Mouse (Mus musculus) testis, adult 2 months (tissue): ENCODE results near the gene Nipa1. TPM values are rescaled to one million over a fixed set of nuclear protein-coding genes. Genes with fewer than 3 reads are reported as not detected.

ENCODE experiments used
- H3K27ac ChIP-seq: fragments of 200-500 bp; 2 replicates; pipeline ENCODE4 v1.5.1; 2012; ENCODE audit warnings: low read depth, low read length; ENCODE audit not compliant: control insufficient read depth, insufficient read depth
- H3K27me3 ChIP-seq: fragments of 200-500 bp; 2 replicates; pipeline ENCODE4 v1.6.1; 2012; ENCODE audit warnings: mild to moderate bottlenecking, low read length, moderate library complexity; ENCODE audit not compliant: control insufficient read depth, insufficient read depth
- H3K36me3 ChIP-seq: fragments of 200-500 bp; 2 replicates; pipeline ENCODE4 v1.6.1; 2012; ENCODE audit warnings: mild to moderate bottlenecking, low read length; ENCODE audit not compliant: control insufficient read depth, insufficient read depth
- H3K4me1 ChIP-seq: fragments of 200-500 bp; 2 replicates; pipeline ENCODE4 v1.6.1; 2012; ENCODE audit warnings: low read length; ENCODE audit not compliant: control insufficient read depth, insufficient read depth
- H3K4me3 ChIP-seq: fragments of 200-500 bp; 2 replicates; pipeline ENCODE4 v1.5.1; 2012; ENCODE audit warnings: low read depth, mild to moderate bottlenecking, low read length, moderate library complexity, mixed read lengths; ENCODE audit not compliant: control insufficient read depth
- CTCF ChIP-seq: fragments of 200-500 bp; IDR thresholded peaks from 2 replicates; pipeline ENCODE4 v1.5.1; 2012; ENCODE audit warnings: low read depth, mild to moderate bottlenecking, inconsistent platforms, low read length, moderate library complexity; ENCODE audit not compliant: control insufficient read depth, insufficient read depth, insufficient replicate concordance
- POLR2A ChIP-seq: fragments of 200-500 bp; IDR thresholded peaks from 2 replicates; pipeline ENCODE4 v1.6.1; 2012; ENCODE audit warnings: low read depth, mild to moderate bottlenecking, inconsistent platforms, low read length, moderate library complexity; ENCODE audit not compliant: control insufficient read depth
- polyA plus RNA-seq: library from polyadenylated mRNA; depleted of rRNA; stranded (reverse); fragments of >200 nt; gene quantifications from 2 replicates; pipeline ENCODE4 v1.2.3, GENCODE M21; 2012; rRNA removed

Nipa1 gene
- polyA plus RNA-seq, 1 experiment: 0.93 TPM

DNA sequence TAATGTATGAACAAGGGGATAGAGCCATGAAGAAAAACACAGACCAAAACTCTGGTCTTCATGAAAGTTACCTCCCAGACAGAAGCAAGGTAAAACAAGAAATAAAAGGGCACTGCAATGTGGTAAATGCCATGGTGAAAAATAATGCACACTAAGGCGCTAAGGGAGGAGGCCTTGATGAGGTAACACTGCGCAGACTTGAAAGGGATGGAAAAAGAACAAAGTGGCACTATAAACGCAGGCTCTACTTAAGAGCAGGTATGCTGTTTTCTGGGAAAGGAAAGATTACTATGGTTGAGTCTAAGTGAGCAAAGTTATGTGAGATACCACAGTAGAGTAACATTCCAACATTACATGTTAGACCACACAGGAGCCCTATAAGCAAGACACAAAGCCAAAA is 60.0 kb downstream of the Nipa1 start:
- Histone ChIP-seq H3K36me3 (no peaks in the 10 kb centered on the region), H3K27ac (no peak overlapping the region), H3K4me3 (no peak overlapping the region), H3K27me3 (no peaks in the 10 kb centered on the region), H3K4me1 (no peaks in the 10 kb centered on the region)
- TF ChIP-seq CTCF (no peak), POLR2A (no peak)

DNA sequence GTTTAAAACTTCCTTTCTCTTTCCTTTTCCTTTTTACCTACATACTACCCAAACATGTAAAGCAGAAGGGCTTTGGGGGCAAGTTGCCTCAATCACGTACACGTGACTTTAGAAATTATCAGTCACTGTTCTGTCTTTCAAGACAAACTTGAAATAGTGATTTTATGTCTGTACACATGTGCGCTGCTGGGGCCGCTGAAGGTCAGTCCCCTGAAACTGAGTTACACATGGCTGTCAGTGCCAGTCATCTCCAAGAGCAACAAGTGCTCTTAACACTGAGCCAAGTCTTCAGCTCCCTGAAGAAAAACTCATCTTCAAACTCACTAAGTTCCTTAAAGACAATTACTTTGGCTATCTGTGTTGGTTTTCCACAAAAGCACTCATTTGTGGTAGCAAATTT is 61.8 kb downstream of the Nipa1 start:
- Histone ChIP-seq H3K4me3 (no peak overlapping the region), H3K36me3 (no peaks in the 10 kb centered on the region), H3K27ac (no peak overlapping the region), H3K4me1 (no peaks in the 10 kb centered on the region), H3K27me3 (no peaks in the 10 kb centered on the region)
- TF ChIP-seq CTCF (no peak), POLR2A (no peak)

- TF ChIP-seq CTCF: no peak
- no peak for TF ChIP-seq POLR2A
- no peaks in the 10 kb centered on the region for H3K27me3 ChIP-seq
- no peak overlapping the region for H3K27ac ChIP-seq
- H3K4me1 ChIP-seq: no peaks in the 10 kb centered on the region
- H3K36me3 ChIP-seq: no peaks in the 10 kb centered on the region
- no peak overlapping the region for H3K4me3 ChIP-seq
Observed at GRCm38 (mm10) chr7:55957178-55957577, 62.6 kb downstream of the Nipa1 start.

GRCm38 (mm10) chr7:55956054-55956453 is 63.7 kb downstream of the Nipa1 start:
- Histone ChIP-seq H3K36me3 (no peaks in the 10 kb centered on the region), H3K27ac (no peak overlapping the region), H3K27me3 (no peaks in the 10 kb centered on the region), H3K4me1 (no peaks in the 10 kb centered on the region), H3K4me3 (no peak overlapping the region)
- TF ChIP-seq POLR2A: no peak
- TF ChIP-seq CTCF: no peak

GRCm38 (mm10) chr7:55938341-55938740 is 81.4 kb downstream of the Nipa1 start:
- no peaks in the 10 kb centered on the region for H3K4me1 ChIP-seq
- H3K36me3 ChIP-seq: no peaks in the 10 kb centered on the region
- H3K27me3 ChIP-seq: no peaks in the 10 kb centered on the region
- TF ChIP-seq CTCF: no peak
- no peak for TF ChIP-seq POLR2A
- H3K4me3 ChIP-seq: no peak overlapping the region
- no peak overlapping the region for H3K27ac ChIP-seq

- Histone ChIP-seq H3K36me3 (no peaks in the 10 kb centered on the region), H3K4me3 (no peak overlapping the region), H3K27ac (no peak overlapping the region), H3K4me1 (no peaks in the 10 kb centered on the region), H3K27me3 (no peaks in the 10 kb centered on the region)
- TF ChIP-seq CTCF: no peak
- no peak for TF ChIP-seq POLR2A
Observed at GRCm38 (mm10) chr7:55935025-55935424, 84.7 kb downstream of the Nipa1 start.

DNA sequence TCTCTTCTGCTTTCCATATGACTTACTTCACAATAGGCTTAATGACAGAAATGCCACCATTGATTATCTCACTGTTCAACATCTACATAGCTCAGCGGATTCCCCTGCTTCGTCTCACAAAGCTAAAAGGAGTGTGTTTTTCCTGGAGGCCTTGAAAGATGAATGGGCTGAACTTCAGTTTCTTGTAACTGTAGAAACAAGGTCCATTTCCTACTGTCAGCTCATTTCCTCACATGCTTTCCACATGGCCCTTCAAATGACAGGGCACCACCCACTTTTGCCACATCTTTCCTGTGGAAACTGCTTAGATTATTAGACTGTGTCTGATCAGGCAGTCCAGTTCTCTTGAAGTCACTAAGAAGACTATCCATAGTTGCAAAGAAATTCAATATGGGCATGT is 91.1 kb downstream of the Nipa1 start:
- no peak overlapping the region for H3K4me3 ChIP-seq
- H3K27ac ChIP-seq: no peak overlapping the region
- no peaks in the 10 kb centered on the region for H3K36me3 ChIP-seq
- no peaks in the 10 kb centered on the region for H3K27me3 ChIP-seq
- TF ChIP-seq POLR2A (no peak), CTCF (no peak)
- H3K4me1 ChIP-seq: no peaks in the 10 kb centered on the region

Other genes with a start within 250 kb of the Nipa1 start
- gene Tubgcp5, start 225.8 kb downstream of the Nipa1 start, polyA plus RNA-seq: 3.7 and 4.7 TPM in 2 replicates
- gene Cyfip1, start 178.2 kb downstream of the Nipa1 start, polyA plus RNA-seq: 5.6 and 6.6 TPM in 2 replicates
- 4.5 and 5.5 TPM in 2 replicates for gene Nipa2, start 57.5 kb downstream of the Nipa1 start, polyA plus RNA-seq
- 25.6 and 29.9 TPM in 2 replicates for gene Herc2, start 30.2 kb upstream of the Nipa1 start, polyA plus RNA-seq
- 1.9 and 2.8 TPM in 2 replicates for gene Oca2, start 219.8 kb upstream of the Nipa1 start, polyA plus RNA-seq